Mouse (Mus musculus) adrenal gland, adult 8-10 months (tissue): ENCODE measurements at regions not wholly inside any gene's neighbourhood (a gene's known extent, or its start where the extent isn't known, plus 50 kb on each side); places are given as distances from the start of the nearest gene placed in this dataset.

Source experiments
- DNase-seq: peaks from one replicate; pipeline ENCODE4 v3.0.0; 2022
- microRNA-seq, 2 experiments: library from miRNA; unstranded; fragments of <30 nt; microRNA quantifications; one replicate each; pipeline ENCODE4 v1.2.0; 2022

DNA sequence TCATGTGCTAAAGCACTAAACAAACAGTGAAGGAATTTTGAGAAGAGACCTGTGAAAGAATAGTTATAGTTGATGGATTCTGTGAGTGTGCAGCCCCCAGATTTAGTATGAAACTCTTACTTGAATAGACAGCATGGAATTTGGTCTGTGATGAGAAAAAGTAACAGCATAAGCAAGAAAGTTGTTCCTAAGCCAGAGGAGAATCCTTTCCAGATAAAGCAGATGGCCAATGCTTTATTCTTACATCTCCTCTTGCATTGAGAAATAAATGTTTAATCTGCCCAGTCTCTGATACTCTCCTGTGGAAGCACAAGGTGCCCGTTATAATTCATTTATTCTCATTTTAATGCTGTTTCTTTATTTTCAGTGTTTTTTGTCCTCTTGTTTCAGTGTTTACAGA lies 263.5 kb downstream of the Tecrl start:
- DNase-seq, result no peak

DNA sequence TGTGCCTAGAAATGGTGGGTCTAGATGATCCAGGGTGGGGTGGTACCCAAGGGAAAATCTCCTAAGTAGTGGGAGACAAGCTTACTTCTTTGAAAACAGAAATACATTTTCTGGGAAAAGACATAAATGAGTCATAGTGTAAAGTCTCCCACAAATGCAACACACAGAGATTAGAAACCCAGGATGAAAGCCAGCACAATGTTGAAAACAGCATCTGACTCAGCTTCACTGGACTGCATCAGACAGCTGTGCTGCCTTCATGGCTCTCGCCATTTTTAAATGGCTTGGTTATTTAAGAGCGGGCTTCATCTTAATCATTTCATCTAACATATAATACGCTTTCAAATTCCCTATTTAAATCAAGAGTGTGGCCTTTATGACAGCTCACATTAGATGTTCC lies 300.2 kb downstream of the Tecrl start:
- no peak for DNase-seq

DNA sequence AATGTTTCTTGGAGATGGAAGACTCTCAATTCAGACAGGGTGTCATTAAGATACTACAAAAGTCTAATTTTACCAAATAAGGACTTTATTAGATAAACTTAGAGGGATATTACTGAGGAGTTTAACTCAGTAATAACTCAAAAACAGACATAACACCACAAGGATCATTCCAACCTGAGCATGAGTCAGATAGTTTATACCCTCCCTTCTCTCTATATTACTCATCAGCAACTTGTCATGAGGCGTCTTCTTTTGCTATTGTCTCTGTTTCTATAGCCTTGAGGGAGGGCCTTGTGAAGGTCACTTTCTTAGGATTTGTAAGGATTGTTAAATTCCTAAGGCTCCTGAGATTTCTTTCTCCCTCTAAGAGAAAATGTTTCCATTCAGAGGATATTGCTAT lies 307.8 kb downstream of the Tecrl start:
- no peak for DNase-seq

DNA sequence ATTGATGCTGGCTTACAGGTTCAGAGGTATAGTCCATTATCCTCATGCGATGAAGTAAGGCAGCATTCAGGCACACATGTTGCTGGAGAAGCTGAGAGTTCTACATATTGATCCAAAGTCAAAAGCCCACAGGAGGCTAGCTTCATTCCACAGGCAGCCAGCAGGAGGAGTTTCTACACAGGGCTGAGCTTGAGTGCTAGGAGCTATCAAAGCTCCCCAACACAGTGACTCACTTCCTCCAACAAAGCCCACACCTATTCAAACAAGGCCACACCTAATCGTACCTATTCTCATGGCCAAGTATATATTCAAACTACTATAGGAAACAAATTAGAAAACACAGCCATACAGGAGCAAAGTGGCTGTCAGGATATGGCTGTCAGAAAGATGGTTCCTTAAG lies 325.3 kb downstream of the Tecrl start:
- no peak for DNase-seq

DNA sequence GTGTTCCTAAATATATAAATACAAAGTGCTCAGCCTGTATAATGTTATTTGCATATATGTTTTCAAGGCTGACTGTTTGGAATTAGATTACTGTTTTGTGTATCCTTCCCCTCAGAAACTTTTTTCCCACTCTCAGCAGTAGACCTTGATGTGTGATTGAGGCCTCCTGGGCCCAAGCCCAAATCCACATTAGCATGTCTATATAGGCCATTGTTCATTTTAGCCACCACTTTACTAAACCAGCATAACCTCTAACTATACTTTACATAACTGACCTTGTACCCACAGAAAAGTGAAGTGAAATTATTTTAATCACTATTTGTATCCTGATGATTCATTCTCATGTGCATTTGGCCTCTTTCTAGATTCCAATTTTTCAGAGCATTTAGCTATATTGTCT lies 349.0 kb downstream of the Tecrl start:
- DNase-seq, result no peak

DNA sequence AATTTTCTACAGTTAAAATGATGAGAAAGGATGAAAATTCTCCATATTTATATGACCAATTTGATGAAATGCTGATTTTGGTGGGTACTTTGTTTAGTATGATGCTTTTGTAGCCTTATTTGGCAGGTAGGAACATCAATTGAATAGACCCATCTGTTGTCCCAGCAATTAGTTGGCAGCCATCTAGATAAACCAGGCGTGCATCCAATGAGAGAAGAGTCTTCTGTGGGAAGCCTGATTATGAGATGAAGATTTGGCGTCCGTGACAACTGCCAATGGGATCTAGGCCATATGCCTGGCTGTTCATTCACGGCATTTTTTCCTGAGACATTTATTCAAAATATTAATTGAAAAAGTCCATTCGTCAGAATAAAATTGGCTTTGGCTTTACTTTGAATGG lies 365.9 kb downstream of the Tecrl start:
- DNase-seq, result no peak

DNA sequence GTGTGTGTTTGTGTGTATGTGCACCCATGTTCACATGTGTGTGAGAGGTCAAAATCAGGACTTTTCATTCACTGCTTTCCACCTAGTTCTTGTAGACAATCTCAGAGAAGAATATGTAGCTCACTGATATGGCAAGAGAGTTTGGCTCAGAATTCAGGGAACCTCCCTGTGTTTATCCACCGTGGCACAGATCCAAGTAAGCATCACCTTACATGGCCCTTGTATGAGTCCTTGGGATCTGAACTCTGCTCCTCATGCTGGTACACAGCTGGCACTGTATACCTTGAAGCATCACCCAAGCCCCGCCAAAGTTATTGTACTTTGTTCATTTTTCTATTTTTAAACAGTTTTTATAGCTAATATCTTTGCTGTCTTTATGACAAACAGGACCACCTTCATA lies 385.7 kb downstream of the Tecrl start:
- DNase-seq, result no peak

DNA sequence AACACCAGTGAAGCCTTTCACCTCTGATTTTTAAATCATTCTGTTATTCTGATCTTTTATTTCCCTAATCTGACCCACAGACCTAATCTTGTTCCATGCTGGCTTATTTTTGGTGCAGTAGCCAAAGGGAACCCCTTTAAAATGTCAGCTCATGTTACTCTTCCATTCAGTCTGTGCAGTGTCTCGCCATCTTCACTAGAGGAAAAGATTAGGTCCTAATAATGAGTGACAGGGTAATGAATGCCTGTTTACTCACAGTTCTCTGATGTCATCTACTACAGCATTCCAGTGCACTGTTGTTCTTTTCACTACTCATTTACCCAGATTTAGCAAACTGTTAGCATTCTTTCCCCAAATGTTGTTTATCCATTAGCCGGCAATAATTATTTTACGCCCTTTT lies 388.2 kb downstream of the Tecrl start:
- DNase-seq, result no peak

DNA sequence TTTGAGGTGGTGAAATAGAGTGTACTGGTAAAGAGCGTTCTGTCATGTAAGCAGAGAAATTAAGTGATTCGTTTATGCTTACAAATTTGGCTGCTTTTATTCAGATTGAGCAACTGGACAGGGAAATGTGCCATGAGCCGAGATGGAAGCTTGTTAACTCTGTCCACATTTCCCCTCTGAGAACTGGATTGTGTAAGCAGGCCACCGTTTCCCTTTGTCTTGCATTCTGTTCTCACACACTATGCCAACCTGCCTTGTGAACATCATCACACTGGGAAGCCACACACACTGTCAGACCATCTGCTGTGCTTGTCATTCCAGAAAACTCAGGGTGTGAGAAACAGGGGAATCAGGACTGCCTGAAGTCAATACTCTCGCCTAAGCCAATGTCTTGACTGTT lies 388.8 kb downstream of the Tecrl start:
- peak; percentile 7 for DNase-seq

DNA sequence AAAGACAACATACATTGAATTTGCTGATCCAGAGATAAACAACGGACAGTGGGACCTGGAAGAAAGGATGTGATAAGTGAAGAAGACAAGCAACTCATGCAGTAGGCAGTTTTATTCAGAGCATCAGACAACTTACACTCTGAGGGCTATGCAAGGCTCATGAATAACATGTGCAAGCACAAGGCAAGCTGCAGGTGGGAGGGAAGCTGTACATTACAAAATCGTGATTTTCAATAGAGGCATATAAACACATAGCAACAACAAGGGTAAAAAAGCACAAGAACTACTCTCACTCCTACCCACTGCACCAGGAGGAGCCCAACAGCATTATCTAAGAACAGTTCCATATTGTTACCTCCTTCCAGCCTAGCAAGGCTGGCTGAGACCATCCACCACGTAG lies 390.5 kb downstream of the Tecrl start:
- no peak for DNase-seq

DNA sequence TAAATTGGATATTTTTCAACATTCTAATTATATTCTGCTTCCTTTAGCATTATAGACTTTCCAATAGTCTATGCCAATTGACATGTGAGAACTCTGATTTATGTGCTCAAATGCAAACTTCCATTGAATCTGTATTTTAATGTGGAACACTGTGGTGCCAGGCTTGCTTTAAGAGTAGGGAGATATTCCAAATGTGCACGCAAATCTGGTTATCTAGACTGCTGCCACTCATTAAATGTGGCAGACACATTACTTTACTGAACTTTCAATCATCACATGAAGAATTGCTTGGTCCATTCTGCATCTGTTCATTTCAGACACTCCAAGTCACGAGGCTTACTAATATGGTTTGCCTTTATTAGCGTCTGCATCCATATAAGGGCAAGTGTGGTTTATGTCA lies 399.0 kb downstream of the Tecrl start:
- no peak for DNase-seq

DNA sequence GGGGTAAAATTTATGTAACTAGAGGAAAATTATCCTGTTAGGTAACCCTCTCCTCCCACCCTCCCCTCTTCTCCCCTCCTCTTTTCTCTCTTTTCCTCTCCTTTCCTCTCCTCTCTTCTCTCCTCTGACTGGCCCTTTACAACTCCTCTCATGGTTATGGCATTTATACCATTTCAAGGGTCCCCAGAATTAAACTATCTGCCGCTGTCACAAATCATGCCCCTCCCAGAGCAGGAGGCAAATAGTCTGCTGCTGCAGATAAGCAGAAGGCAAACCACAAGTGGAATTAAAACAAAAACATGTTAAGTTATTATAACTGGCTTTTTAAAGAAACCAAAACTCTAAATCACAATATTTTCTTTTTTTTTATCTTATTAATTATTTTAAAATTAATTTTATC lies 407.9 kb downstream of the Tecrl start:
- DNase-seq, result no peak

DNA sequence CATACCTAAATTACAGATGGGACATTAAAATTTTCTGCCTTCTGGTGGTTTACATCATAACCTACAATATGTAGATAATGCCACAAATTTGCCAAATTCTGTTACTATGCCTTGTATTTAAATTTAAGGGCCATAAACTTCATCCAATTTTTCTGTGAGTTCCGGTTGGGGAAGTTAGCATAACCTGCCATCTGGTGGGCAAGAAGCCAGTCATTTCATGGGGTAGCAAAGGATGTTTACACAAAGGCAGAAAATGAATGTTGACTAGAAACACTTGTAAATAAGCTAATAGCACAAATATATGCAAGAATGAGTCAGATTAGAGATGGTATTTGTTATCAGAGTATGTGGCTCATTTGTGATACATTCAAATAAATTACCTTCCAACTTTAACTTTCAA lies 415.2 kb downstream of the Tecrl start:
- no peak for DNase-seq

DNA sequence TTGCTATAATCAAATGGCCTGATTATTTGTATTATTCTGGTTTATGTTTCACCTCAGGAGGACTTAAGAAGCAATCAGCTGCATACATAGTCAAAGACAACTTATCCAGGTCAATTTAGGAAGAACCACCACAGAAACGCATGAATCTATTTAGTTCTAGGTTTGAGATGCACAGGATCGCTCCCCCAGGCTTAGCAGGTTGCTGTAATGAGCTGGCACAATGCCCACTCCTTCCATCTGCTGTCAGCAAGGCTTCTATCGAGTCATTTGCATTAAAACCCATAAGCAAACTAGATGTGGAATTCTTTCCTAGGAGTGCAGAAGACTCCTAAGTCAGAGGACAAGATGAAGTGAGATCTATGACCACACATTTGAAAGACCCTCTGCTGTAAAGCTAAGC lies 455.6 kb downstream of the Tecrl start:
- no peak for DNase-seq

DNA sequence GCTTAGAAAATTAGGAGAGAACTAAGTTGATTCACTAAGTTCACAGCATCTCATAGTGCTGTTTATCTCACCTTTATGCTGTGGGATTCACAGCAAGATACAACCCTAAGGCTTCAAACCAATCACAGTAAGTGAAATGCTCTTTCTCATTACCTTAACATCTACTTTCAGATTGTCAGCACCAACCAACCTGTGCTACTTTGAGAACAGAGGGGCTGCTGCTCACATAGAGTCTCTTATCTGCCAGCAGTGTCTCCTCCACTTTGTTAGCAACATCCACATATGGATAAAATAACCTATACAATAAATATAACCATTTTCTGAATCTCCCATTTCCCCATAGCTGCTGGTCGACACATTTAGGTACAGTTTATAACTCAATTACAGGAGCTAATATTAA lies 456.1 kb downstream of the Tecrl start:
- DNase-seq, result no peak

DNA sequence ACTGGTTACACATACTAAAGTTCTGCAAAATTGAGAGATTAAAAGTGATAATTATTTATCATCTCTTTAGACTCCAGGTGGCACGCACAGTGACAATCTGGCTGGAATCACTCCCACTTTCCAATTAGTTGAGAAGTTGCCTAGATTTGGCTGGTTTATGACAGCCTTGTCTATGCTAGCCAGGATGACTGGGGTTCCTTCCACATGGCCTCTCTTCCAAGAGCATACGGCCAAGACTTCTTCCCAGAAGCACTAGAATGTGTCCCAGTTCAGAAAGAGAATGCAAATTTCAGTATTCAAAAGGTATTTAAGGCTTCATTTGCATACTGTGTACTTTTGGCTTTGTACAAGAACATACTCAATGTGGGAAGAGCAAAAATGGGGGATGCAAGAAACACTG lies 456.6 kb downstream of the Tecrl start:
- no peak for DNase-seq

DNA sequence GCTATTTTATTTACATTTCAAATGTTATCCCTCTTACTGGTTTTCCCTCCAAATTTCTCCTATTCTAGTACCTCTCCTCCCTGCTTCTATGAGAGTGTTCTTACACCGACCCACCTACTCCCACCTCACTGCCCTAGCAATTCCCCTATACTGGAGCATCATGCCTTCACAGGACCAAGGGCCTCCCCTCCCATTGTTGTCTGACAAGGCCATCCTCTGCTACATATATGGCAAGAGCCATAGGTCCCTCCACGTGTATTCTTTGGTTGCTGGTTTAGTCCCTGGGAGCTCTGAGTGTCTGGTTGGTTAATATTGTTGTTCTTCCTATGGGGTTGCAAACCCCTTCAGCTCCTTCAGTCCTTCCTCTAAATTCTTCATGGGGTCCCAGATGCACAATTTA lies 485.7 kb downstream of the Tecrl start:
- DNase-seq, result no peak

DNA sequence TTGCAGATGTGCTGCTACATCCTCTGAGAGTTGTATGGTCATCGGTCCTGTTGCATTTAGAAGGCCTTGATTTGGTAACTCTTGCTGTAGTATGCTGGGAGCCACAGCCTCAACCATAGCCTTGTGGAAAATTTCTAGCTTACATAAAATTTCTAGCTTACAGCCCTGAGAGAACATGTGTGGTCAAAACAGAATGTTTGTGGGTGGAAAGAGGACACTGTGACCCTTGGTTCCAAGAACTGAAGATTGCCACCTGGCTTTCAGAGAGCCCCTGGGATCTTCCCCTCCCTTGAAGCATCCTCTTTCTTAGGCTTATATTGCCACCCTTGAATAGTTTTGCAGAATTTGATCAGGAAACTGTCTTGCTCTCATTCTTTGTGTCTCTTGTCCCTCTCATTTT lies 490.6 kb downstream of the Tecrl start:
- no peak for DNase-seq

DNA sequence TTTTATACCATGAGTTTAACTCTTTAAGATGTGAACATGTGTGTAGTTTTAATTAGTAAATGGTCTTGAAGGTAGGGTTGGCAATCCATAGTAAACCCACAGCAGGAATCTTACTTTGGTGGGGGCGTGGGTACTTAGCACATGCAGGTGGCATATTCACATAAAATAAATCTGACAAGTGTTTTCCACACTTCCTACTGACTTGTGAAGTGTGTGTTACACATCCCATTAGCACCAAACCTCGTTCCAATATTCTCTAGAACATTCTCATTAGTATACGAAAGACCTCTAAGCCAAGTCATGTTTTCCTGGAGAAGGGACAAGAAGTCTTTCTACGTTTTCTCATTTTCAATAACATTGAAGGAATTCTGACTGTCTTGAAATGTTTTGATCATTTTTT lies 529.7 kb downstream of the Tecrl start:
- no peak for DNase-seq

DNA sequence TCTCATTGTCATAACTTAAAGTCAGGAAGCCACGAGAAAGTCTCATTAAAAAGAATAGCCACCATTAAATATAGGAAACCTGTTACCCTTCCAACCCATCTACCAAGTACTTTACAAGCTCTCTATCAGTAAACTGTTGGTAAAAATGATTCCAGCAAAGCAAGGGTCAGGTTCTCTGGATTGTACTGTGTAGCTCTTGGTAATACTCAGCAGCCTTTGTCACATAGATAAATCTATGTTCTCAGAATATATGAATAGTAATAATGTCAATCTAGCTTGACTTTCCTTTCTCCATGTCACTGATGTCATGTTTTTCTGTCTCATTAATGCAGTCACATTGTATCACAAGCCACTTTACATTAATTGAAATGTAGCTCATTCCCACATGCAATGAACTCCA lies 561.8 kb downstream of the Tecrl start:
- DNase-seq, result no peak

Small RNA genes in the stretch of these regions (microRNA-seq; reads per million reads assigned to microRNA genes)
- 0 reads per million in 2 experiments for gene Mir1187
